Mouse (Mus musculus) heart, postnatal 0 days (tissue): ENCODE measurements around the gene Meis1.

Experiments used
- CTCF ChIP-seq: IDR thresholded peaks from 2 replicates; pipeline ENCODE4 v1.5.1; 2016; ENCODE audit warnings: antibody characterized with exemption, control low read depth, low read depth
- EP300 ChIP-seq: IDR thresholded peaks from 2 replicates; pipeline ENCODE4 v1.6.1; 2016; ENCODE audit warnings: antibody characterized with exemption, low read depth

DNA sequence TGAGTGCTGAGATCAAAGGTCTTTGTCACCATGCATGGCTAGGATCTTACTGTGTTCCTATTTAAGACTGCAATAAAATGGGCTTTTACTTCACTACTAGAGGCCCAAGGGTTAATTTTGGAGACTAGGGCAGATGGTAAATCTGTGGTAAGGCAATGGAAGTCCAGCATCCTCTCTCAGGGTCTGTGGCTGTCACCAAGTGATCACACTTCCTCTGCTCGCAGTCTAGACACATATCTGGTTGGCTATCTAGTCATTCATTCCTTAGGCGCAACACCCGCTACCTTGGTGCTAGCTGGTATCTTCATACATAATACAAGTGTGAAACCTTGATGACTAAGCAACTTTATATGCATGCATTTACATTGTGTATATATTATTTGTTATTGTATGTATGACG, 22.0 kb downstream of the Meis1 start:
- no peak for TF ChIP-seq EP300
- no peak for TF ChIP-seq CTCF
